Mouse (Mus musculus) heart, postnatal 14 days (tissue): Measurements from ENCODE around the gene Usp15. TPM values are rescaled to one million over a fixed set of nuclear protein-coding genes. Genes with fewer than 3 reads are reported as not detected.

ENCODE experiments used
- DNase-seq, 2 experiments: peaks; one replicate each; pipeline ENCODE4 v3.0.0; 2021 to 2022
- intact Hi-C: fragments of 180-260 bp; cut with DNase I; formaldehyde crosslinking; loops from one replicate; pipeline ENCODE4 v1.15.1; 2025
- total RNA-seq, 2 experiments: library from RNA; stranded (reverse); gene quantifications; 2 replicates each; pipeline ENCODE4 v1.2.3; 2021

The Usp15 gene
- total RNA-seq, 2 experiments from 2014 or later, result 77.8 to 85.6 TPM

GRCm38 (mm10) chr10:123112056-123112786 lies 84.6 kb downstream of the Usp15 start:
- intact Hi-C loops, result loop anchor here (5.0 kb wide), 1 partner anchor 60 kb away; no protein-coding TSS in a partner anchor
- DNase-seq, result no peak

DNA sequence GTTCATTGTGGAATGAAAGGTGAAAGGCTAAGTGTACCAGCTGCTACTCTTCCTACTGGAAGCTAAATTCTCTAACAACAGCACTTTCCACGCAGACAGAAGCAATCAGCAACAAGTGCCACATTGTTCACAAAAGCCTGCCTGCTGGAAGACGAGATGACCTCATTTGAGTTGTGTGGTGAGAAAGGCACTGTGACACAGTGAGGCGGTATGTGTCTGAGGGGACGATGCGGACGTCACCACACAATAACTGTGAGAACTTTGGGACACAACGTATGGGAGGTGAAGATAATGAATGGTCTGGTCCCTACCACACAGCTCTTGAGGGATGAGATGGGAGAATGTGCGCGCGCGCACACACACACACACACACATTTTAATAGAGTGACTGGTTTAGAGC lies 86.2 kb downstream of the Usp15 start:
- DNase-seq, result no peak
- intact Hi-C loops, result loop anchor here (5.0 kb wide), 1 partner anchor 62 kb away; no protein-coding TSS in a partner anchor

GRCm38 (mm10) chr10:123108527-123108926 lies 88.3 kb downstream of the Usp15 start:
- intact Hi-C loops, result no loop called here
- DNase-seq, result no peak

DNA sequence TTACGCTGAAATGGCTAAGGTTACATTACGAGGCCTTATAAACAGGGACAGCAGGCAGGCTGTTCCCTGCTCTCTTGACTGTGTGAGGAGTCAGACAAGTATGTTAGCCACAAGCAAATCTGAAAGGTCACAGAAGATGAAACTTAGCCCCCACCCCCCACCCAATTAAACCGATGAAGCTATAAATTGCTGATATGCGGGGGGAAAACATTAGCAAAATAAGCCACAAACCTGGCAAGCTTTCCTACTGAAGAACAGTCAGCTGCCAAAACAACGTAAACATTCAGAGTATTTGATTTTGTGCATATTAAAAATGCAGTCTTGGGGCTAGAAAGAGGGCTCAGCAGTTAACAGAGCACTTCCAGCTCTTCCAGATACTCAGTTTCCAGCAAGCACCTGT lies 88.7 kb downstream of the Usp15 start:
- DNase-seq, result no peak
- intact Hi-C loops, result no loop called here

DNA sequence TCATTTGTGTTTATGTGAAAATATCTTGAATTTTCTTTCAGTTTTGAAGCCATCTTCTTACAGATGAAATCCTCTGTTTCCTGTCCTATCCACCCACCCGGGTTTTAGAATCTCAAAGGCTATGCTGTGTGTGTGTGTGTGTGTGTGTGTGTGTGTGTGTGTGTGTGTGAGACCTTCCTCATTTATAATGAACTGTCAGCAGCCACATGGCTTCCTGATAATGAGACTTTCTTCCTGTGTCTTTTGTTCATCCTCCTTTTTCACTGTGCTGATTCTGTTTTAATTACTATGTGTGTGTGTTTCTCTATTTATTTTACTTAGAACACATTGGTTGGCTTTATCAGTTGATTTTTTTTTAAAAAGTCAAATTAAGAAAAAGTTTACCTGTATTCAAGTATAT lies 95.5 kb downstream of the Usp15 start:
- DNase-seq, result no peak
- intact Hi-C loops, result no loop called here

GRCm38 (mm10) chr10:123100584-123100983 lies 96.2 kb downstream of the Usp15 start:
- intact Hi-C loops, result no loop called here
- no peak for DNase-seq

GRCm38 (mm10) chr10:123094504-123094903 lies 102.3 kb downstream of the Usp15 start:
- intact Hi-C loops, result loop anchor here (5.0 kb wide), 2 partner anchors 52 to 292 kb away; no protein-coding TSS in a partner anchor
- DNase-seq, result no peak

DNA sequence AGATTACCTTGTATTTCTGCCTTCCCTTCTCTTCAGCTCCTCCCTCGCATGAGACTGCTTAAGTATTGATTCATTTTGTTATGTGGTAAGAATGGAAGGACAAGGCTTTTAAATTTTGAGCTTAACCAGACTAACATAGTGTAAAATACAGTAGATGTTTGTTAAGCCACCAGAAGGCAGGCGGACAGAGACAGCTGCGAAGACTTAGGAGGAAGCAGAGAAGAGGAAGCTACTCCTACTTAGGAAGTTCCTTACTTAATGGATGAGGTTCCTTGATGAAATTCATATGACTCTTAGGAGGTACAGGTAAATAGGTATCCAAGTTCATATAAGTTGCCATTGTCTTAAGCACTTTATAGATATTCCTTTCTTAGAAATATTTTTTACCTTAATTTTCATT lies 104.2 kb downstream of the Usp15 start:
- intact Hi-C loops, result loop anchor here (5.0 kb wide), 2 partner anchors 50 to 290 kb away; no protein-coding TSS in a partner anchor
- no peak for DNase-seq

DNA sequence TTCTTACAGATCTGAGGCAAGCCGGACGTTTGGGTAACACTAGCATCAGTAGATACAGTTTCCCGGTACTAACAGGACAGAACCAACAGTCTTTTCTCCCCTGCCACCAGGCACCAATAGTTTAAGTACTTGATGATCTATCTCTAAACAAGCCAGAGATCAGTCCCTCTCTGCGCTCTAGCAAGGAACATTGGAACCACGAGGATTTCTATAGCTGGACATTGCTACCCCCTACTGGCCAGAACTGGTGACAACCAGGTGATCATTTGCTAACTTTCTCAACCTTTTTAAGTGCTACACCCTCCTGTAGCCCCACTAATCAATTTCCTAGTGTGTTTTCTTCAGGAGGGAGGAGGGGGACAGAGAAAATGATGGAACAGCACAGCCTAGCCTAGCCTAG lies 105.1 kb downstream of the Usp15 start:
- DNase-seq, result peak; percentile 40 to 58
- intact Hi-C loops, result loop anchor here (2.0 to 5.0 kb wide), 3 partner anchors 49 to 539 kb away; no protein-coding TSS in a partner anchor

GRCm38 (mm10) chr10:123089425-123089930 lies 107.3 kb downstream of the Usp15 start:
- intact Hi-C loops, result no loop called here
- no peak for DNase-seq

- intact Hi-C loops, result no loop called here
- DNase-seq, result no peak
These were observed 109.9 kb downstream of the Usp15 start for GRCm38 (mm10) chr10:123086847-123087246.

- no peak for DNase-seq
- intact Hi-C loops, result no loop called here
These were observed 111.7 kb downstream of the Usp15 start for GRCm38 (mm10) chr10:123084900-123085641.

GRCm38 (mm10) chr10:123084307-123084706 lies 112.5 kb downstream of the Usp15 start:
- intact Hi-C loops, result no loop called here
- no peak for DNase-seq

DNA sequence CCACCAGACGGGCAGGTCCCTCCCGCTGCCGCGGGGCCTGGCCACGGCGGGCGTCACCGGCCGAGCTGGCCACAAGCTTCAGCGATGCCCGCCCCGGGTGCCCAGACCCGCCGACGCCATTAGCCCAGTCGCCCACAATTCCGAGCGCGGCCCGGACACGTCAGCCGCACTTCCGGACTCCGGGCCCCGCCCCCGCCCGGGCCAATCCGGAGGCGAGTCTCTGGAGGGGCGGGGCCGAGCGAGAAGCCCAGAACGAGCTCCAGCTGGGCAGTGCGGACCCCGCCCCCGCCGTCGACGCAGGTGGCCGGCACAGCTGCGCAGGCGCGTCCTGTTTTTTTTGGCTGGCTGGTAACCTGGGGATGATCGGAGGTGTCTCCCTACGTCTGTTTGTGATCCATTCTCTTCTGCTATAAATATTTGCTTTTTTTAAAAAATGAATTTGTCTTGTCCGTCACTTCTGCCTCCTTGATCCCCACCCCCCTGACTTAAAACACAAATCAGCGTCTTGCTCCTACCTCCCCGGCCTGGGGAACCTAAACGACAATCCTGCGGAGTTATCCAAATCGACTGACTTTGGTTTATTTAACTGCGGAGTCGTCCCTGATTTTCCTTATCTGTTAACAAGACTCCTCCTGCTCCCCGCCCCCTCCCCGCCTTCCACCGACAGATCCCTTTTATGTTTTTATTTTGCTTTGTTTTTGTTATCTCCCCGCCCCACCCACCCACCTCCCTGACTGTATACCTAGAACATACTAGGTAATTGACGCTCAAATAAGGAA lies 120.4 kb downstream of the Usp15 start, which contains the start of gene Mon2:
Mon2 (minus strand) TSS at position 261 of the 779 bp plus-strand sequence.
- intact Hi-C loops, result loop anchor here (5.0 kb wide), 1 partner anchor 269 kb away; no protein-coding TSS in a partner anchor
- DNase-seq, result peak; percentile 98 to 99

- DNase-seq, result no peak
- intact Hi-C loops, result loop anchor here (5.0 kb wide), 1 partner anchor 268 kb away; no protein-coding TSS in a partner anchor
These were observed 121.0 kb downstream of the Usp15 start for GRCm38 (mm10) chr10:123075751-123076242.

DNA sequence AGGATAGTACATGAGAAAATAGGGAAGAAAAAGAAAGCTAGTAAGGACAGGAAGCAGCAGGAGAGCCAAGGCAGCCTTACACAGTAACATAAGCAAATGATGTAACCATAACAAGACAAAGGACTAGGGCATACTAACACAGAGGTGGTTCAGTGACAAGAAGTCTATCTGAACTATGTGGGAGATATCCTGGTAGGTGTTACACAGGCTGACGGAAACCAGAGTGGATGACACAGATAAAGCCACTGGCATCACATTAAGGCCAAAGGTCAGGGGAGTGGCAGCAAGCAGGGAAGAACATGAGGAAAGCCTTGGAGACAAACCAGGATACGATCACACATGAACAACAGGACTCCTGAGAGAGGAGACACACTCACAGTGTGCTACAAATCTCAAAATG lies 124.8 kb downstream of the Usp15 start:
- intact Hi-C loops, result no loop called here
- DNase-seq, result no peak

DNA sequence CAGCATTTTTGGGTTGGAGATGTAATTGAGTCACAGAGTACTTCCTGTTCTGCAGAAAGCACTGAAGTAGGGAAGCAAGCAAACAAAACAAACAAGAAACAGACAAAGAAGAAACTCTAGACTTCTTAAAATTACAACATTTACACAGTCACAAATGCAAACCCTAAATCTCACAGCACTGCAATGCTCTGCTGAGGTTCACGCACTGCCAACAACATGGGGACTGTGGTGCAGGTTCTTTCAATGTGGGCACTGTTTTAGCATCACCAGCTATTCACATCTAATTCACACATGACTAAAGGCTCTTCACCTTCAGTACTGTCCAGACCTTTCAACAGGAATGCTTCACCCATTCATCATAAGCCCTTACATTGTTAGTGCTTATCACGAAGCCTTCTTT lies 133.8 kb downstream of the Usp15 start:
- DNase-seq, result no peak
- intact Hi-C loops, result no loop called here

- intact Hi-C loops, result no loop called here
These were observed 136.0 kb downstream of the Usp15 start for GRCm38 (mm10) chr10:123060831-123061230.

GRCm38 (mm10) chr10:123057082-123057481 lies 139.7 kb downstream of the Usp15 start:
- intact Hi-C loops, result no loop called here
- no peak for DNase-seq

More at GRCm38 (mm10) chr10:123060831-123061230, 136.0 kb downstream of the Usp15 start:
- DNase-seq, result peak; percentile 21 to 31

DNA sequence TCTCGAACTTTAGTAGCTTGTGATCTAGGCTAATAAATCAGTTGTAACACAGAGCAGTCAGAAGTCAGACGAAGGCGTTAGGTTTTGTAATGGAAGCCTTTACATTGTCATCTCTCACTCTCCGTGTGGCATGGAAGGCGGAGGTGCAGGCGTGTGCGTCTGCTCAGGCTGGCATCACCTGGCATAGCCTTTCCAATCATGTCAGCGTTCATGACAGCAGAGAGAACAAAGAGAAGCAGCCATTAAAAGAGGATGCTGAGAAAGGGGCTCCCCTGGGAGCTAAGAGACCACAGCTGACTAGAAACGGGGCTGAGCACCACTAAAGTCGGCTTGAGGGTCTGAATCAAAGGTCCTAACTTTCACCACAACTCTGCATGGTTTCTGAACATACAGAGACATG lies 140.3 kb downstream of the Usp15 start:
- no peak for DNase-seq
- intact Hi-C loops, result no loop called here
